In the genomic region with DNA sequence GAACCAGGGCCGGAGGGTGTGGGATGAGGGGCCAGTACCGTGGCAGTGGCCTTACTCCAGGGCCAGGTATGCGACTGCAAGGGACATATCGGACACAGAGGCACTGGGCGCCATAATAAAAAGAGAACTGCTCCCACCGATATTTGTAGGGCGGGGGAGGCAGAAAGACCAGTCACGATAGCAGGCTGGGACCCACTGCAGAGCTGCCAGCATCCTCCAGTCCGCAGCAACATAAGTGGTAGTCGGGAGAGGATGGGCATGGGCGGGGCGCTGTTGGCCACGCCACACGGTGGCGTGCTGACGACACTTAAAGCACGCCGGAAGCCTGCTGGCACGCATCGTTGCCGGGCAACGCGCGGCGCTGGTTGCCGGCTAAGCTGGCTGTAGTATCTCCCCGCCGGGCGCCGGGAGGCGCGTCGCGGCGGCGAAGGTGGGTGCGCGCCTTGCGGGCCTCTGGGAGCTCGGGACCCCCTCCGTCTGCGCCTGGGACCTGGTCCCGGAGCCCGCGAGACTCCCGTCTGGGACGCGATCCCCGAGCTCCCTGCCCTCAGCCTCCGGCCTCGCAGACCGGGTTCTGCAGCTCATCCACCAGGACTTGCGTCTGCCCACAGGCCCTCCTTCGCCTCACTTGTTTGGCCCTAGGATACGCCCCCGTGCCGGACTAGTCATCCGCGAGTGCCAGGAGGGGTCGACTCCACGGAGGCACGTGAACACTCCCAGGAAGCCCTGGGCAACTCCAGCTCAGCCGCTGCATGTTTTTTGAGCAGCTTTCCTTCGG, we compare ENCODE assay signal across 8 mouse cellular contexts. TPM values are rescaled to one million over a fixed set of nuclear protein-coding genes. Genes with fewer than 3 reads are reported as not detected.
DNase-seq lines count a peak whose midpoint lies in the region; ATAC-seq and TF ChIP-seq lines count a peak whose summit lies in the region.

TSS of gene Clba1 (plus strand) at position 351 of the 778 bp plus-strand sequence.

- H3K9ac ChIP-seq in forebrain, postnatal 0 days = peak within 1 kb of the TSS; percentile 68
- peak within 1 kb of the TSS; percentile 59 for H3K9ac ChIP-seq in lung, embryonic 16.5 days (ENCODE audit: low read length)

- peaks cover 32% of the 10 kb centered on the region for H3K36me3 ChIP-seq in G1E (replicated peaks)
- H3K36me3 ChIP-seq in forebrain, postnatal 0 days (ENCODE audit: insufficient read depth) = peaks cover 9% of the 10 kb centered on the region; the same call in 1 of the 2 replicates
- no peaks in the 10 kb centered on the region; the same call in 1 of the 2 replicates for H3K36me3 ChIP-seq in lung, embryonic 16.5 days (ENCODE audit: control insufficient read depth, insufficient read depth, low read length)

- DNase-seq in G1E (ENCODE audit: low spot score) = peak; percentile 98
- peak; percentile 94 to 96 for DNase-seq in cerebellum, adult 18-20 months
- peak; percentile 98 for DNase-seq in forebrain, postnatal 0 days
- DNase-seq in layer of hippocampus, adult 9-10 months (ENCODE audit: low spot score) = peak; percentile 64
- DNase-seq in ovary, postnatal 10 days (ENCODE audit: low spot score) = peak; percentile 76
- peak; percentile 81 to 85 for DNase-seq in thymus, postnatal 10 days (ENCODE audit: low spot score in 2 of 2)

- H3K9me3 ChIP-seq in G1E (replicated peaks) = no peaks in the 10 kb centered on the region
- no peaks in the 10 kb centered on the region for H3K9me3 ChIP-seq in forebrain, postnatal 0 days (ENCODE audit: low read length)
- H3K9me3 ChIP-seq in lung, embryonic 16.5 days (ENCODE audit: control insufficient read depth, low read length) = no peaks in the 10 kb centered on the region

- H3K4me2 ChIP-seq in forebrain, postnatal 0 days (ENCODE audit: low read depth) = peak within 1 kb of the TSS; percentile 97
- peak within 1 kb of the TSS; percentile 99 for H3K4me2 ChIP-seq in lung, embryonic 16.5 days (ENCODE audit: low read depth, low read length)

- H3K27ac ChIP-seq in forebrain, postnatal 0 days (ENCODE audit: low read depth, low read length) = peak within 1 kb of the TSS; percentile 82
- H3K27ac ChIP-seq in lung, embryonic 16.5 days (ENCODE audit: low read length) = no peak within 1 kb of the TSS

- H3K27me3 ChIP-seq in G1E (ENCODE audit: insufficient read depth, low read length) = peaks cover 55% of the 10 kb centered on the region
- no peaks in the 10 kb centered on the region for H3K27me3 ChIP-seq in forebrain, postnatal 0 days (ENCODE audit: insufficient read depth, low read length)
- H3K27me3 ChIP-seq in lung, embryonic 16.5 days (ENCODE audit: control insufficient read depth, insufficient read depth, low read depth, low read length) = peaks cover 2% of the 10 kb centered on the region; the same call in 1 of the 2 replicates

- peak; percentile 94 for ATAC-seq in G1E (ENCODE audit: extremely low read depth, insufficient number of reproducible peaks, low FRiP score, poor library complexity, severe bottlenecking)
- peak; percentile 96 for ATAC-seq in forebrain, postnatal 0 days
- ATAC-seq in hematopoietic stem cell, adult 5-6 weeks (replicated peaks in 1 of 2; ENCODE audit: insufficient read depth in 1 of 2, low FRiP score in 2 of 2, low TSS enrichment in 1 of 2, low read depth in 1 of 2, poor library complexity in 2 of 2, severe bottlenecking in 2 of 2) = peak; percentile 90 to 91
- ATAC-seq in lung, embryonic 16.5 days (ENCODE audit: low read depth) = peak; percentile 93

- H3K4me1 ChIP-seq in G1E (ENCODE audit: insufficient read depth, low read depth, low read length) = peaks cover 36% of the 10 kb centered on the region
- peaks cover 13% of the 10 kb centered on the region; the same call in 1 of the 2 replicates for H3K4me1 ChIP-seq in forebrain, postnatal 0 days (ENCODE audit: insufficient read depth)
- peaks cover 15% of the 10 kb centered on the region for H3K4me1 ChIP-seq in lung, embryonic 16.5 days (replicated peaks; ENCODE audit: control insufficient read depth, insufficient read depth, low read length)

- H3K4me3 ChIP-seq in G1E (ENCODE audit: low read depth, low read length) = peak within 1 kb of the TSS; percentile 73
- H3K4me3 ChIP-seq in forebrain, postnatal 0 days (ENCODE audit: low read depth, low read length) = peak within 1 kb of the TSS; percentile 63
- H3K4me3 ChIP-seq in lung, embryonic 16.5 days (ENCODE audit: low read length) = peak within 1 kb of the TSS; percentile 70

- TF ChIP-seq CTCF in G1E (IDR thresholded peaks at IDR 0.05; ENCODE audit: low read depth, low read length) = no peak
- peak; percentile 71 for TF ChIP-seq CTCF in forebrain, postnatal 0 days (IDR thresholded peaks at IDR 0.05; ENCODE audit: low read depth)

- WGBS in forebrain, postnatal 0 days = under 1% methylated on average over 64 of the region's 64 CpGs
- WGBS in lung, embryonic 16.5 days = under 1% methylated on average over 61 of the region's 64 CpGs

RNA-seq across cellular contexts. Expression of gene Clba1, which starts in this region (rescaled TPM):
- 0.49 and 0.83 TPM in 2 replicates for total RNA-seq in G1E (2014; fragmentation: Nextera tagmentation)
- total RNA-seq in G1E (2017) = 1.5 and 2.8 TPM in 2 replicates
- 5.3 and 7.5 TPM in 2 replicates for polyA plus RNA-seq in G1E (2012)
- total RNA-seq in forebrain, postnatal 0 days (2014; rRNA removed) = 17.6 and 19.5 TPM in 2 replicates
- 23.5 and 26.1 TPM in 2 replicates for polyA plus RNA-seq in forebrain, postnatal 0 days (2015; fragmentation: Nextera tagmentation; extraction: Ambion mirVana)
- total RNA-seq in hematopoietic stem cell, adult 5-6 weeks (2017) = 0.75 and 2.0 TPM in 2 replicates
- 9.2 and 9.5 TPM in 2 replicates for polyA plus RNA-seq in lung, embryonic 16.5 days (2015; fragmentation: Nextera tagmentation; extraction: Ambion mirVana)
